Mouse (Mus musculus): ENCODE data around the gene Cog5. TPM values are rescaled to one million over a fixed set of nuclear protein-coding genes. Genes with fewer than 3 reads are reported as not detected.

Cog5 gene
- polyA plus RNA-seq, 1 experiment from 2014 or later = 27.3 TPM

DNA sequence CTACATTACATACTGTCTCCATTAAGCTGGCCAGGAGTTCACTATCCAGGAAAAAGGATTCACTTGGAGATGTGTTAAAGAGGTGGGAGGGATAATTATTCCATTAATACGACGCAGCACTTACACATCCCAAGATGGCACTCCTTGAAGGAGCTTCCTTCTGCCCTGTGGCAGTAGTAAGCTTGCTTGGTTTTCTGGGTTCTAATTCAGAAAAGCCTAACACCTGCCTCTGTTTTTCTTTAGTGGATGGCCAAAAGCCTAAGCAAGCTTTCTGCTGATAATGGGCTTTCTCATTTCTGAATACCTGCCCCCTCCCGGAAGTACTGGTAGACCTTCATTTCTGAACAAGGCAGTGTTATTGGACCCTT, 19.4 kb upstream of the Cog5 start:
- Histone ChIP-seq H3K9ac (ENCODE audit: low read depth, low read length) (no peak overlapping the region), H3K4me2 (ENCODE audit: low read length) (peak overlapping the region; percentile 90), H3K27me3 (ENCODE audit: control insufficient read depth, insufficient read depth, low read depth, low read length) (no peaks in the 10 kb centered on the region), H3K9me3 (replicated peaks; ENCODE audit: control insufficient read depth, low read length, poor library complexity, severe bottlenecking) (no peaks in the 10 kb centered on the region), H3K4me1 (ENCODE audit: control insufficient read depth, insufficient read depth, low read length) (peaks cover 12% of the 10 kb centered on the region), H3K4me3 (ENCODE audit: low read depth, low read length) (no peak overlapping the region), H3K27ac (ENCODE audit: low read length) (no peak overlapping the region; the same call in 1 of the 2 replicates), H3K36me3 (ENCODE audit: control insufficient read depth, insufficient read depth, low read length) (no peaks in the 10 kb centered on the region)
- ATAC-seq = no peak; the same call in 1 of the 2 replicates
- whole genome bisulfite sequencing = 88% methylated on average over 3 of the region's 3 CpGs

- peaks cover 10% of the 10 kb centered on the region for H3K4me1 ChIP-seq (ENCODE audit: control insufficient read depth, insufficient read depth, low read length)
- no peak overlapping the region for H3K4me3 ChIP-seq (ENCODE audit: low read depth, low read length)
- no peaks in the 10 kb centered on the region for H3K9me3 ChIP-seq (replicated peaks; ENCODE audit: control insufficient read depth, low read length, poor library complexity, severe bottlenecking)
- WGBS = 75% methylated on average over 5 of the region's 5 CpGs
- no peak overlapping the region for H3K9ac ChIP-seq (ENCODE audit: low read depth, low read length)
- ATAC-seq = no peak
- H3K36me3 ChIP-seq (ENCODE audit: control insufficient read depth, insufficient read depth, low read length) = no peaks in the 10 kb centered on the region
- H3K4me2 ChIP-seq (ENCODE audit: low read length) = no peak overlapping the region; the same call in 1 of the 2 replicates
- H3K27me3 ChIP-seq (ENCODE audit: control insufficient read depth, insufficient read depth, low read depth, low read length) = no peaks in the 10 kb centered on the region
- H3K27ac ChIP-seq (ENCODE audit: low read length) = no peak overlapping the region
These were observed 1.1 kb upstream of the Cog5 start for GRCm38 (mm10) chr12:31653611-31654010.

GRCm38 (mm10) chr12:31654965-31655477, 352 bp downstream of the Cog5 start:
- Histone ChIP-seq H3K4me2 (ENCODE audit: low read length) (peak overlapping the region; percentile 61), H3K9me3 (replicated peaks; ENCODE audit: control insufficient read depth, low read length, poor library complexity, severe bottlenecking) (no peaks in the 10 kb centered on the region), H3K27ac (ENCODE audit: low read length) (peak overlapping the region; percentile 87), H3K4me3 (ENCODE audit: low read depth, low read length) (peak overlapping the region; percentile 85), H3K9ac (ENCODE audit: low read depth, low read length) (peak overlapping the region; percentile 89), H3K4me1 (ENCODE audit: control insufficient read depth, insufficient read depth, low read length) (peaks cover 10% of the 10 kb centered on the region), H3K27me3 (ENCODE audit: control insufficient read depth, insufficient read depth, low read depth, low read length) (no peaks in the 10 kb centered on the region), H3K36me3 (ENCODE audit: control insufficient read depth, insufficient read depth, low read length) (no peaks in the 10 kb centered on the region)
- WGBS = under 1% methylated on average over 29 of the region's 29 CpGs
- ATAC-seq = peak; percentile 85

DNA sequence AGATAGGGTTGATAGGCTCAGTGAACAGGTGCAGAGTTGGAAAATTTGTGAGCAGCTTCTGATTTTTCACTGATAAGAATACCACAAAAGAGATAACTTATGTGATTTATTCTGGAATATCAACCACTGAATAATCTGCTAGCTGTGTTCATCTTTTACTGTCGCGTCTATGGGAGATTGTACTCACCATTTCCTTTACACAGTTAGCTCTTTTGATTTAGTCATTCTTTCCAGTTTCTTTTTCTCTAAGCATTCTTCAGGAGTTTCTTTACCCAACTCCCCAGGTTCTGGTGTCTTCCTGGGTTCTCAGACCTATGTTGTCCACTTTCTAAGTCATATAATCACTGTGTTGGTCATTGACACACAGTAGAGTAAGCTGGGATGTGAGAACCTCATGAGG, 2.2 kb downstream of the Cog5 start:
- Histone ChIP-seq H3K27me3 (ENCODE audit: control insufficient read depth, insufficient read depth, low read depth, low read length) (no peaks in the 10 kb centered on the region), H3K36me3 (ENCODE audit: control insufficient read depth, insufficient read depth, low read length) (no peaks in the 10 kb centered on the region), H3K9me3 (replicated peaks; ENCODE audit: control insufficient read depth, low read length, poor library complexity, severe bottlenecking) (no peaks in the 10 kb centered on the region), H3K27ac (ENCODE audit: low read length) (no peak overlapping the region), H3K4me2 (ENCODE audit: low read length) (no peak overlapping the region), H3K9ac (ENCODE audit: low read depth, low read length) (no peak overlapping the region), H3K4me3 (ENCODE audit: low read depth, low read length) (no peak overlapping the region), H3K4me1 (ENCODE audit: control insufficient read depth, insufficient read depth, low read length) (peaks cover 10% of the 10 kb centered on the region)
- 95% methylated on average over 2 of the region's 2 CpGs for WGBS
- ATAC-seq = no peak

GRCm38 (mm10) chr12:31665999-31666398, 11.3 kb downstream of the Cog5 start:
- peaks cover 9% of the 10 kb centered on the region; the same call in 1 of the 2 replicates for H3K36me3 ChIP-seq (ENCODE audit: control insufficient read depth, insufficient read depth, low read length)
- H3K4me3 ChIP-seq (ENCODE audit: low read depth, low read length) = no peak overlapping the region
- no peaks in the 10 kb centered on the region for H3K27me3 ChIP-seq (ENCODE audit: control insufficient read depth, insufficient read depth, low read depth, low read length)
- H3K9me3 ChIP-seq (replicated peaks; ENCODE audit: control insufficient read depth, low read length, poor library complexity, severe bottlenecking) = no peaks in the 10 kb centered on the region
- H3K4me1 ChIP-seq (ENCODE audit: control insufficient read depth, insufficient read depth, low read length) = no peaks in the 10 kb centered on the region
- 75% methylated on average over 6 of the region's 6 CpGs for whole genome bisulfite sequencing
- no peak for ATAC-seq
- H3K4me2 ChIP-seq (ENCODE audit: low read length) = no peak overlapping the region
- H3K9ac ChIP-seq (ENCODE audit: low read depth, low read length) = no peak overlapping the region
- no peak overlapping the region for H3K27ac ChIP-seq (ENCODE audit: low read length)

DNA sequence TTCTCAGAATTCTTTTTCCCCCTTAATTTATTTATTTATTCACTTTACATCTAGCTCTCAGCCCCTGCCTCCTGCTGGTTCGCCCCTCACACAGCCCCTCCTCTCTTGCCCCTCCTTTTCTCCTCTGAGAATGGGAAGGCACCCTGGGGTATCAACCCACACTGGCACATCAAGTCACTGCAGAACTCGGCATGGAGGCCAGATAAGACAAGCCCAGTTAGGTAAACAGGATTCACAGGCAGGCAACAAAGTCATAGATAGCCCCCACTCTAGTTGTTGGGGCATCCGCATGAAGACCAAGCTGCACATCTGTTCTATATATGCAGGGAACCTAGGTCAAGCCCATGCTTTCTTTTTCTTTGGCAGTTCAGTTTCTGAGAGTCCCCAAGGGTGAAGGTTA, 12.5 kb downstream of the Cog5 start:
- Histone ChIP-seq H3K9me3 (replicated peaks; ENCODE audit: control insufficient read depth, low read length, poor library complexity, severe bottlenecking) (no peaks in the 10 kb centered on the region), H3K36me3 (ENCODE audit: control insufficient read depth, insufficient read depth, low read length) (peaks cover 9% of the 10 kb centered on the region; the same call in 1 of the 2 replicates), H3K27me3 (ENCODE audit: control insufficient read depth, insufficient read depth, low read depth, low read length) (no peaks in the 10 kb centered on the region), H3K4me2 (ENCODE audit: low read length) (no peak overlapping the region), H3K4me3 (ENCODE audit: low read depth, low read length) (no peak overlapping the region), H3K27ac (ENCODE audit: low read length) (no peak overlapping the region), H3K9ac (ENCODE audit: low read depth, low read length) (no peak overlapping the region), H3K4me1 (ENCODE audit: control insufficient read depth, insufficient read depth, low read length) (no peaks in the 10 kb centered on the region)
- WGBS = 57% methylated on average over 3 of the region's 3 CpGs
- ATAC-seq = no peak

- WGBS = 97% methylated on average over 3 of the region's 3 CpGs
- Histone ChIP-seq H3K9me3 (replicated peaks; ENCODE audit: control insufficient read depth, low read length, poor library complexity, severe bottlenecking) (no peaks in the 10 kb centered on the region), H3K27ac (ENCODE audit: low read length) (no peak overlapping the region), H3K4me3 (ENCODE audit: low read depth, low read length) (no peak overlapping the region), H3K9ac (ENCODE audit: low read depth, low read length) (no peak overlapping the region), H3K4me1 (ENCODE audit: control insufficient read depth, insufficient read depth, low read length) (no peaks in the 10 kb centered on the region), H3K4me2 (ENCODE audit: low read length) (no peak overlapping the region), H3K27me3 (ENCODE audit: control insufficient read depth, insufficient read depth, low read depth, low read length) (no peaks in the 10 kb centered on the region), H3K36me3 (ENCODE audit: control insufficient read depth, insufficient read depth, low read length) (no peaks in the 10 kb centered on the region)
- no peak for ATAC-seq
These were observed 32.0 kb downstream of the Cog5 start for GRCm38 (mm10) chr12:31686679-31687078.

- Histone ChIP-seq H3K27ac (ENCODE audit: low read length) (no peak overlapping the region), H3K27me3 (ENCODE audit: control insufficient read depth, insufficient read depth, low read depth, low read length) (no peaks in the 10 kb centered on the region), H3K9ac (ENCODE audit: low read depth, low read length) (no peak overlapping the region), H3K9me3 (replicated peaks; ENCODE audit: control insufficient read depth, low read length, poor library complexity, severe bottlenecking) (no peaks in the 10 kb centered on the region), H3K4me1 (ENCODE audit: control insufficient read depth, insufficient read depth, low read length) (no peaks in the 10 kb centered on the region), H3K36me3 (ENCODE audit: control insufficient read depth, insufficient read depth, low read length) (no peaks in the 10 kb centered on the region), H3K4me3 (ENCODE audit: low read depth, low read length) (no peak overlapping the region), H3K4me2 (ENCODE audit: low read length) (no peak overlapping the region)
- WGBS = 81% methylated on average over 1 of the region's 1 CpGs
- no peak for ATAC-seq
These were observed 38.6 kb downstream of the Cog5 start for GRCm38 (mm10) chr12:31693278-31693677.

GRCm38 (mm10) chr12:31700623-31701347, 46.1 kb downstream of the Cog5 start:
- no peak overlapping the region for H3K4me3 ChIP-seq (ENCODE audit: low read depth, low read length)
- no peak for ATAC-seq
- no peaks in the 10 kb centered on the region for H3K36me3 ChIP-seq (ENCODE audit: control insufficient read depth, insufficient read depth, low read length)
- H3K9ac ChIP-seq (ENCODE audit: low read depth, low read length) = no peak overlapping the region
- H3K4me2 ChIP-seq (ENCODE audit: low read length) = no peak overlapping the region
- no peak overlapping the region for H3K27ac ChIP-seq (ENCODE audit: low read length)
- WGBS = 58% methylated on average over 5 of the region's 5 CpGs
- H3K27me3 ChIP-seq (ENCODE audit: control insufficient read depth, insufficient read depth, low read depth, low read length) = no peaks in the 10 kb centered on the region
- no peaks in the 10 kb centered on the region for H3K4me1 ChIP-seq (ENCODE audit: control insufficient read depth, insufficient read depth, low read length)
- no peaks in the 10 kb centered on the region for H3K9me3 ChIP-seq (replicated peaks; ENCODE audit: control insufficient read depth, low read length, poor library complexity, severe bottlenecking)

Measured in midbrain, embryonic 16.5 days (tissue).